Mouse (Mus musculus) stomach, postnatal 0 days (tissue): Measurements from ENCODE around the gene Tmem107.

Experiments
- CTCF ChIP-seq: IDR thresholded peaks from 2 replicates; pipeline ENCODE4 v1.5.1; 2016; ENCODE audit warnings: antibody characterized with exemption, low read depth, mild to moderate bottlenecking, moderate library complexity
- EP300 ChIP-seq: optimal IDR thresholded peaks from 2 replicates; pipeline ENCODE3; 2016; ENCODE audit warnings: antibody characterized with exemption

GRCm38 (mm10) chr11:69046395-69046774 lies 24.2 kb upstream of the Tmem107 start:
- TF ChIP-seq CTCF: no peak
- TF ChIP-seq EP300: no peak
